Mouse (Mus musculus): ENCODE results near the gene Poc5. TPM values are rescaled to one million over a fixed set of nuclear protein-coding genes. Genes with fewer than 3 reads are reported as not detected.

The Poc5 gene
- polyA plus RNA-seq (2015; fragmentation: Nextera tagmentation; extraction: Ambion mirVana): 10.7 and 11.9 TPM in 2 replicates

GRCm38 (mm10) chr13:96388042-96388888, at the start of gene Poc5:
TSS of gene Poc5 (plus strand) at chr13:96388294.

Small RNA genes lying within 50 kb of the gene (microRNA-seq; reads per million reads assigned to microRNA genes)
- not detected for gene Gm25213 (ENCODE audit: borderline replicate concordance, insufficient number of aligned reads)

Other genes with a start within 250 kb of the Poc5 start
- 2.2 and 2.5 TPM in 2 replicates for gene Ankdd1b, start 82.9 kb downstream of the Poc5 start, polyA plus RNA-seq (2015; fragmentation: Nextera tagmentation; extraction: Ambion mirVana)
- gene Gm17622, start 102.4 kb downstream of the Poc5 start, polyA plus RNA-seq (2015; fragmentation: Nextera tagmentation; extraction: Ambion mirVana): not detected in 2 replicates
- gene Polk, start 154.3 kb downstream of the Poc5 start, polyA plus RNA-seq (2015; fragmentation: Nextera tagmentation; extraction: Ambion mirVana): 11.4 and 23.3 TPM in 2 replicates
- gene Col4a3bp, start 154.3 kb downstream of the Poc5 start, polyA plus RNA-seq (2015; fragmentation: Nextera tagmentation; extraction: Ambion mirVana): 9.1 and 22.6 TPM in 2 replicates